Mouse (Mus musculus) stomach, embryonic 16.5 days (tissue): ENCODE results near the gene Myo1h. TPM values are rescaled to one million over a fixed set of nuclear protein-coding genes. Genes with fewer than 3 reads are reported as not detected.

Experiments used
- ATAC-seq: fragments of 200-750 bp; cut with Nextera tagmentation; 2 replicates; pipeline ENCODE4 v1.8.0; 2017; ENCODE audit warnings: moderate number of reproducible peaks, moderate TSS enrichment; ENCODE audit not compliant: insufficient read depth, low FRiP score
- H3K27ac ChIP-seq: fragments of 300-500 bp; sonication (generic); 2 replicates; pipeline ENCODE4 v1.5.1; 2014; ENCODE audit warnings: low read length
- H3K27me3 ChIP-seq: fragments of 300-500 bp; sonication (generic); 2 replicates; pipeline ENCODE4 v1.6.1; 2014; ENCODE audit warnings: low read length, control low read depth, mixed read lengths; ENCODE audit not compliant: control insufficient read depth, insufficient read depth
- H3K36me3 ChIP-seq: fragments of 300-500 bp; sonication (generic); 2 replicates; pipeline ENCODE4 v1.6.1; 2014; ENCODE audit warnings: low read length; ENCODE audit not compliant: control insufficient read depth, insufficient read depth
- H3K4me1 ChIP-seq: fragments of 300-500 bp; sonication (generic); 2 replicates; pipeline ENCODE4 v1.6.1; 2014; ENCODE audit warnings: low read length, control low read depth, mixed read lengths; ENCODE audit not compliant: control insufficient read depth, insufficient read depth
- H3K4me2 ChIP-seq: fragments of 300-500 bp; sonication (generic); 2 replicates; pipeline ENCODE4 v1.6.1; 2014; ENCODE audit warnings: low read depth, low read length, mixed read lengths
- H3K4me3 ChIP-seq: fragments of 300-500 bp; sonication (generic); replicated peaks from 2 replicates; pipeline ENCODE4 v1.5.1; 2014; ENCODE audit warnings: mild to moderate bottlenecking, low read length
- H3K9ac ChIP-seq: fragments of 300-500 bp; sonication (generic); 2 replicates; pipeline ENCODE4 v1.6.1; 2014; ENCODE audit warnings: low read length
- H3K9me3 ChIP-seq: fragments of 300-500 bp; sonication (generic); replicated peaks from 2 replicates; pipeline ENCODE4 v1.6.1; 2016; ENCODE audit warnings: low read length, control low read depth; ENCODE audit not compliant: control insufficient read depth
- WGBS: fragments of 180-500 bp; shearing (Covaris S2); extraction: QIAGEN DNeasy Blood & Tissue Kit; methylation state at CpG from one replicate; pipeline ENCODE4 v1.1.7; 2014; 5-methylcytosine and 5-hydroxymethylcytosine counted together
- polyA plus RNA-seq: library from polyadenylated mRNA; unstranded; fragments of >200 nt; fragmentation: Nextera tagmentation; extraction: Ambion mirVana; gene quantifications from 2 replicates; pipeline ENCODE4 v1.2.1, GENCODE M21; 2015

The Myo1h gene
- polyA plus RNA-seq, 1 experiment from 2014 or later = 6.0 TPM

GRCm38 (mm10) chr5:114347005-114347404 is 58.0 kb downstream of the Myo1h start:
- no peaks in the 10 kb centered on the region for H3K9me3 ChIP-seq
- no peaks in the 10 kb centered on the region for H3K36me3 ChIP-seq
- no peak overlapping the region for H3K4me3 ChIP-seq
- H3K27ac ChIP-seq = no peak overlapping the region
- H3K9ac ChIP-seq = no peak overlapping the region
- no peak overlapping the region for H3K4me2 ChIP-seq
- WGBS = 80% methylated on average over 10 of the region's 10 CpGs
- H3K4me1 ChIP-seq = no peaks in the 10 kb centered on the region
- ATAC-seq = no peak
- no peaks in the 10 kb centered on the region for H3K27me3 ChIP-seq

DNA sequence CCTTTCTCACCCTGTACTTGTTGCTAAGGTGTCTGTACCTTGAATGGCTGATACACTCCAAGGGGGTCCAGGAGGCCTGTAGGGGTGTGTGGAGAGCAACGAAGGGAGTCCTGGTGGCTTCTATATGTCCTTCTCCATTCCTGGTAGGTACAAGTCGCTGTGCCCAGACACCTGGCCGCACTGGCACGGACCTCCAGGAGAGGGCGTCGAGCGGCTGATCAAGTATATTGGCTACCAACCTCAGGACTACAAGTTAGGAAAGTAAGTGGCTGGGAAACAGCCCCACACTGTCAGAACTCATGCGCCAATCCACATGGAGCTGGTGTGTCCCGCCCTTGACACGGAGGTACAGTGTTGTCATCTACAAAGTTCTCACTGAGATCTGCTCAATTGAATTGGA is 62.5 kb downstream of the Myo1h start:
- no peak overlapping the region for H3K27ac ChIP-seq
- 61% methylated on average over 10 of the region's 10 CpGs for WGBS
- no peak overlapping the region for H3K4me3 ChIP-seq
- H3K9me3 ChIP-seq = no peaks in the 10 kb centered on the region
- H3K4me1 ChIP-seq = no peaks in the 10 kb centered on the region
- no peak overlapping the region for H3K9ac ChIP-seq
- no peaks in the 10 kb centered on the region for H3K27me3 ChIP-seq
- H3K36me3 ChIP-seq = no peaks in the 10 kb centered on the region
- no peak overlapping the region for H3K4me2 ChIP-seq
- ATAC-seq = no peak

DNA sequence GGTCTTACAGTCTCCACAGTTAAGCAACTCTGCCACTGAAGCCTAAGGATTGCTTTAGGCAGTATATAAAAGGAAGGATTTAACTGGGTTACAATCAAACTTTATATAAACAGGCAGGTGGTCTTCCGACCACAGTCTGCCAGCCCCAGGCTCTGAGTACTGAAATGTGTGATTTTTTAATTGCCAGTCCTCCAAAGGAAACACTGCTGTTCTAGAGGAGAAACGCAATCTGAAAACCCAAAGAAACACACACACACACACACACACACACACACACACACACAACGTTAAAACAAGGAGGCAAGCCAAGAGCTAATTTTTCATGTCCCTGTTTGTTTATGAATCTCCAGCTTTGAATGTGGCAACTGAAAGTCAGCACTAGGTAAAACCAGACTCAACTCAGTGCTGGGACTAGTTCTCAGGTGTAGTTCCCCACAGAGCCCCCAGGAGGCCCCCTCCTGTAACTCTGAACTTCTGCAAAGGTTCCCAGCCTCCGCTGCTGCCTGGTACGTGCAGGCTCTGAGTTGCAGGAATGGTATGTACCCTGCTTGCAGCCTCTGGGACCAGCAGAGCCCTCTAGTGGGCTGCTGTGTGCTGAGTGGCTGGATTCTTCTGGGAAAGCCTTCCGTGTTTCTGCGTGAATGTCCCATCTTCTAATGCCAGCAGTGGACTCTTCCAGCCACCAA is 67.4 kb downstream of the Myo1h start:
- H3K27me3 ChIP-seq = no peaks in the 10 kb centered on the region
- H3K27ac ChIP-seq = peak overlapping the region; percentile 98
- peak; percentile 91 for ATAC-seq
- peak overlapping the region; percentile 63 for H3K9ac ChIP-seq
- WGBS = 12% methylated on average over 7 of the region's 7 CpGs
- no peaks in the 10 kb centered on the region for H3K36me3 ChIP-seq
- peaks cover 28% of the 10 kb centered on the region for H3K4me1 ChIP-seq
- H3K4me2 ChIP-seq = peak overlapping the region; percentile 53
- H3K4me3 ChIP-seq = peak overlapping the region; percentile 31
- no peaks in the 10 kb centered on the region for H3K9me3 ChIP-seq

DNA sequence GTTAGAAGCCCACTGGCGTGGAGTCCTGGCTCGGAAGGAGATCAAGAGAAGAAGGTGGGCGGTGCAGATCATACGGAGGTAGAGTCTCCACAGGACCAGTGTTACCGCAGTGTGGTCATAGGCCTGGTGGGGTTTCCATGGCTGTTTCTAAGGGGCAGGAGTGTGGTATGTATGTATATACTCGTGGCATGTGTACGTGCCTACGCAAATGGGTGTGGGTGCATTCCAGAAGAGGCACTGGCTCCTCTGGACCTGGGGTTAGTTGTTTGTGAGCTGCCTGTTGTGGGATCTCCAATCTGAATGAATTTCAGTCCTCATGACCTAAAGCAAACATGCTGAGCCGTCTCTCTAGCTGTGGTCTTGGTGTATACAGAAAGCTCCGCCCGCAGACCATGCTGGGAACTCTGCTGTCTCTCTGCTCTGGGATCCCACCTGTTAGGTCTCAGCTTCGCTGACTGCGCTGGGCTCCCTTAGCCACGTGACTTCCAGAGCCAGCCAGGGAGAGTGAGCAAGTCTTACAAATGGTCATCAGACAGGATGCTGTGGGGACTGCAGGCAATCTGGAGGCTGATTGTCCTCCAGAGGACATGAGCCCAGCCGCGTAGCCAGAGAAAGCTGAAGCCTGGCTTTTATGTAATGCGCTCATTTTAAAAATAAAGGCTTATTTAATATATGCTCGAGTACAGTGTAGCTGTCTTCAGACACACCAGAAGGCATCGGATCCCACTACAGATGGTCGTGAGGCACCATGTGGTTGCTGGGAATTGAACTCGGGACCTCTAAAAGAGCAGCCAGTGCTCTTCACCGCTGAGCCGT is 68.2 kb downstream of the Myo1h start:
- peak overlapping the region; percentile 31 for H3K4me3 ChIP-seq
- H3K9ac ChIP-seq = peak overlapping the region; percentile 63
- H3K27ac ChIP-seq = peak overlapping the region; percentile 98
- no peaks in the 10 kb centered on the region for H3K36me3 ChIP-seq
- peak; percentile 84 for ATAC-seq
- no peaks in the 10 kb centered on the region for H3K27me3 ChIP-seq
- H3K9me3 ChIP-seq = no peaks in the 10 kb centered on the region
- peaks cover 28% of the 10 kb centered on the region for H3K4me1 ChIP-seq
- peak overlapping the region; percentile 53 for H3K4me2 ChIP-seq
- 25% methylated on average over 23 of the region's 23 CpGs for WGBS

DNA sequence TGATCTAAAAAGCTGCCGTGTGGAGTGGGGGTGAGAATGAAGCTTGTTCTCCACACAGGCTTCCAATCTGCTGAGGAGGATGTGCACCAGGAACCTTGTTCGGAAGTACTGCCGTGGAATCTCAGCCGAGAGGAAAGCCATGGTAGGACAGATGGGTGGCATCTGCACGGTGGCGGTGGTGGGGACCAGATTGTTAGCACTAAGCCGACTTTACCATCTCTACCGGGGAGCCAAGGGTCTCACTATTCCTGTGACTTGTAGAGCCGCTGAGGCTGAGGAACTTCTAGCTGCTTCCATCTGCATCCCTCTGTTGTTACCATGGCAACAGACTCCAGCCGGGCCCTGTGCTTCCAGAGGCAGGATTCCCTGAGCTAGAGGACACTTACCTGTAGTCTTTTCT is 69.9 kb downstream of the Myo1h start:
- Histone ChIP-seq H3K4me1 (peaks cover 31% of the 10 kb centered on the region), H3K27me3 (no peaks in the 10 kb centered on the region), H3K4me3 (no peak overlapping the region), H3K36me3 (peaks cover 3% of the 10 kb centered on the region; the same call in 1 of the 2 replicates), H3K9ac (no peak overlapping the region), H3K27ac (peak overlapping the region; percentile 75; the same call in 1 of the 2 replicates), H3K9me3 (no peaks in the 10 kb centered on the region), H3K4me2 (no peak overlapping the region)
- 79% methylated on average over 10 of the region's 10 CpGs for WGBS
- ATAC-seq = no peak

DNA sequence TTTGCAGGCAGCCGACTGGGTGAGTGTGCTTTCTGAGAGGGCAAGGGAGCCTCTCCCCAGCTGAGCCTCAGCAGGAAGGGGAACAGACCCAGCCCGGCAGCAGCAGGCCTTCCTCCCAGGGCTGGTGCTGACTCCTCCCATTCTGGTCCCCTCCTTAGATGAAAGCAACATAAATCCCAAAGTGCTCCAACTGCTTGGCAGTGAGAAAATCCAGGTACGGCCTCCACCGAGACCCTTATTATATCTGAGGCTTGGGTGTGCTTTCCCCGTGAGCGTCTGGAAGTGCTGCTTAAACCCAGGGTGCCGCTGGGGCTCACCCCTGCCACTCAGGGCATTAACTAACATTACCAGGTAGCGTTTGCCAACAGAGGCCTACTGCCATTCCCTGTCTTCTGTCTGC is 70.6 kb downstream of the Myo1h start:
- Histone ChIP-seq H3K4me2 (no peak overlapping the region), H3K27ac (peak overlapping the region; percentile 75), H3K36me3 (peaks cover 8% of the 10 kb centered on the region; the same call in 1 of the 2 replicates), H3K9me3 (no peaks in the 10 kb centered on the region), H3K9ac (peak overlapping the region; percentile 46; the same call in 1 of the 2 replicates), H3K27me3 (no peaks in the 10 kb centered on the region), H3K4me3 (no peak overlapping the region), H3K4me1 (peaks cover 38% of the 10 kb centered on the region)
- 44% methylated on average over 8 of the region's 8 CpGs for WGBS
- ATAC-seq = no peak

- WGBS = 84% methylated on average over 15 of the region's 15 CpGs
- ATAC-seq = no peak
- H3K36me3 ChIP-seq = peaks cover 8% of the 10 kb centered on the region; the same call in 1 of the 2 replicates
Observed at GRCm38 (mm10) chr5:114360968-114361367, 72.0 kb downstream of the Myo1h start.

GRCm38 (mm10) chr5:114365043-114365752 is 76.2 kb downstream of the Myo1h start:
- peak; percentile 90 for ATAC-seq
- Histone ChIP-seq H3K4me2 (peak overlapping the region; percentile 17; the same call in 1 of the 2 replicates), H3K27ac (peak overlapping the region; percentile 95), H3K36me3 (peaks cover 33% of the 10 kb centered on the region), H3K9me3 (no peaks in the 10 kb centered on the region), H3K4me1 (peaks cover 41% of the 10 kb centered on the region), H3K9ac (peak overlapping the region; percentile 43; the same call in 1 of the 2 replicates), H3K27me3 (no peaks in the 10 kb centered on the region), H3K4me3 (no peak overlapping the region)
- WGBS = 59% methylated on average over 23 of the region's 23 CpGs

More at GRCm38 (mm10) chr5:114360968-114361367, 72.0 kb downstream of the Myo1h start:
- Histone ChIP-seq H3K9me3 (no peaks in the 10 kb centered on the region), H3K9ac (no peak overlapping the region), H3K27me3 (no peaks in the 10 kb centered on the region), H3K4me1 (peaks cover 50% of the 10 kb centered on the region), H3K27ac (no peak overlapping the region), H3K4me3 (no peak overlapping the region), H3K4me2 (no peak overlapping the region)
